Mouse (Mus musculus) heart, embryonic 11.5 days (tissue): ENCODE measurements around the gene Hnrnpdl. TPM values are rescaled to one million over a fixed set of nuclear protein-coding genes. Genes with fewer than 3 reads are reported as not detected.

Experiments
- ATAC-seq: fragments of 200-750 bp; cut with Nextera tagmentation; replicated peaks from 2 replicates; pipeline ENCODE4 v1.8.0; 2017; ENCODE audit warnings: moderate library complexity; ENCODE audit not compliant: insufficient number of reproducible peaks, low FRiP score, low TSS enrichment
- H3K27ac ChIP-seq: fragments of 300-500 bp; sonication (generic); 2 replicates; pipeline ENCODE4 v1.5.1; 2014; ENCODE audit warnings: mild to moderate bottlenecking, low read depth, low read length
- H3K27me3 ChIP-seq: fragments of 300-500 bp; sonication (generic); 2 replicates; pipeline ENCODE4 v1.6.1; 2014; ENCODE audit warnings: mild to moderate bottlenecking, low read length, mixed read lengths; ENCODE audit not compliant: control insufficient read depth, insufficient read depth
- H3K36me3 ChIP-seq: fragments of 300-500 bp; sonication (generic); 2 replicates; pipeline ENCODE4 v1.6.1; 2014; ENCODE audit warnings: mild to moderate bottlenecking, low read length, moderate library complexity, mixed read lengths; ENCODE audit not compliant: control insufficient read depth, insufficient read depth
- H3K4me1 ChIP-seq: fragments of 300-500 bp; sonication (generic); 2 replicates; pipeline ENCODE4 v1.6.1; 2014; ENCODE audit warnings: low read length; ENCODE audit not compliant: control insufficient read depth, insufficient read depth
- H3K4me2 ChIP-seq: fragments of 300-500 bp; sonication (generic); 2 replicates; pipeline ENCODE4 v1.6.1; 2014; ENCODE audit warnings: mild to moderate bottlenecking, moderate library complexity
- H3K4me3 ChIP-seq: fragments of 300-500 bp; sonication (generic); 2 replicates; pipeline ENCODE4 v1.5.1; 2014; ENCODE audit warnings: low read depth, low read length
- H3K9ac ChIP-seq: fragments of 300-500 bp; sonication (generic); 2 replicates; pipeline ENCODE4 v1.6.1; 2014; ENCODE audit warnings: mild to moderate bottlenecking, low read depth, low read length, moderate library complexity
- H3K9me3 ChIP-seq: fragments of 300-500 bp; sonication (generic); replicated peaks from 2 replicates; pipeline ENCODE4 v1.6.1; 2016; ENCODE audit warnings: low read length; ENCODE audit not compliant: control insufficient read depth
- WGBS: fragments of 180-500 bp; shearing (Covaris S2); extraction: QIAGEN DNeasy Blood & Tissue Kit; methylation state at CpG from one replicate; pipeline ENCODE4 v1.1.7; 2014; ENCODE audit not compliant: insufficient replicate concordance; 5-methylcytosine and 5-hydroxymethylcytosine counted together
- polyA plus RNA-seq: library from polyadenylated mRNA; unstranded; fragments of >200 nt; fragmentation: Nextera tagmentation; extraction: Ambion mirVana; gene quantifications from 2 replicates; pipeline ENCODE4 v1.2.1, GENCODE M21; 2014

Gene Hnrnpdl
- polyA plus RNA-seq, 1 experiment from 2014 or later: 125 TPM

DNA sequence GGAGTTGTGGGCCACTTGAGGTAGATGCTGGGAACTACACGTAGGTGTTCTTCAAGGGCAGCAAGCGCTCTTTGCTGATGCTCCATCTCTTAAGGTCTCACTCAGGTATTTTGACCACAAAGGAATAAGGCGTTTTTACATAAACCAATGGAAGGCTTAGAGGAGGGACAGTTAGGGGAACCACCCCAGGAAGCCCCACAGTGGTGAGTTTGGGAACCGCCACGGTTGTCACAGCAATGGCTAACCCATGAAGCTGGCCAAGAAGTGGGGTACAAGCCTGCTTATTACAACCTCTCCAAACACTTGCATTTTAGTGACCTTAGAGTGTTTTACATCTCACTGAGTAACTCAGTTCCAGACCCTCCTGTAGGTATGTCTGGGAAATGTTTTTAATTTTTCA is 32.1 kb upstream of the Hnrnpdl start:
- H3K9ac ChIP-seq: no peak overlapping the region
- H3K4me1 ChIP-seq: no peaks in the 10 kb centered on the region
- no peak for ATAC-seq
- no peaks in the 10 kb centered on the region for H3K27me3 ChIP-seq
- no peak overlapping the region for H3K4me3 ChIP-seq
- no peaks in the 10 kb centered on the region for H3K9me3 ChIP-seq
- H3K36me3 ChIP-seq: peaks cover 9% of the 10 kb centered on the region; the same call in 1 of the 2 replicates
- 92% methylated on average over 5 of the region's 5 CpGs for WGBS
- H3K27ac ChIP-seq: no peak overlapping the region
- H3K4me2 ChIP-seq: no peak overlapping the region

- Histone ChIP-seq H3K4me1 (no peaks in the 10 kb centered on the region), H3K4me2 (no peak overlapping the region), H3K36me3 (peaks cover 9% of the 10 kb centered on the region; the same call in 1 of the 2 replicates), H3K27me3 (no peaks in the 10 kb centered on the region), H3K27ac (no peak overlapping the region), H3K9me3 (no peaks in the 10 kb centered on the region), H3K9ac (no peak overlapping the region), H3K4me3 (no peak overlapping the region)
- WGBS: 28% methylated on average over 3 of the region's 3 CpGs
- ATAC-seq: no peak
Measured at GRCm38 (mm10) chr5:100070255-100070654, 30.8 kb upstream of the Hnrnpdl start.

DNA sequence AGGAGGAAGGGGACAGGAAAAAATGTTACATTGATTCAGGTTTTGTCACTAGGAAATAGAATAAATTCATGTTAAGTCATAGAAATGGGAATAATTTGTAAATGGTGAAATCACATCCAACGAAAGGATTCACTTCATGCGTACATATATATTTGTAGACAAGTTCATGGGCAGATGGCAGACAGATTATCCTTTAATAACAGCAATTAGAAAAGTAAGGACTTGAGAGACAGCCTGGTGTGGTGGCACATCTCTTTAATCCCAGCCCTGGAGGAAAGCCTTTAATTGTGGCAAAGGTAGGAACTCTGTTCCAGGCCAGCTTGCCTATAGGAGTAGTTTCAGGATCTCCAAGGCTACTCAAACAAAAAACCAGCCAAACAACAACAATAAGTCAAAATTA is 30.1 kb upstream of the Hnrnpdl start:
- Histone ChIP-seq H3K36me3 (peaks cover 9% of the 10 kb centered on the region; the same call in 1 of the 2 replicates), H3K9me3 (no peaks in the 10 kb centered on the region), H3K27ac (no peak overlapping the region), H3K4me2 (no peak overlapping the region), H3K4me3 (no peak overlapping the region), H3K9ac (no peak overlapping the region), H3K4me1 (no peaks in the 10 kb centered on the region), H3K27me3 (no peaks in the 10 kb centered on the region)
- WGBS: 83% methylated on average over 2 of the region's 2 CpGs
- ATAC-seq: no peak

GRCm38 (mm10) chr5:100067579-100067978 is 28.1 kb upstream of the Hnrnpdl start:
- no peak overlapping the region for H3K27ac ChIP-seq
- H3K27me3 ChIP-seq: no peaks in the 10 kb centered on the region
- H3K9ac ChIP-seq: no peak overlapping the region
- H3K4me2 ChIP-seq: no peak overlapping the region
- peaks cover 6% of the 10 kb centered on the region for H3K36me3 ChIP-seq
- H3K4me1 ChIP-seq: no peaks in the 10 kb centered on the region
- H3K4me3 ChIP-seq: no peak overlapping the region
- H3K9me3 ChIP-seq: no peaks in the 10 kb centered on the region
- WGBS: 88% methylated on average over 16 of the region's 16 CpGs
- no peak for ATAC-seq

DNA sequence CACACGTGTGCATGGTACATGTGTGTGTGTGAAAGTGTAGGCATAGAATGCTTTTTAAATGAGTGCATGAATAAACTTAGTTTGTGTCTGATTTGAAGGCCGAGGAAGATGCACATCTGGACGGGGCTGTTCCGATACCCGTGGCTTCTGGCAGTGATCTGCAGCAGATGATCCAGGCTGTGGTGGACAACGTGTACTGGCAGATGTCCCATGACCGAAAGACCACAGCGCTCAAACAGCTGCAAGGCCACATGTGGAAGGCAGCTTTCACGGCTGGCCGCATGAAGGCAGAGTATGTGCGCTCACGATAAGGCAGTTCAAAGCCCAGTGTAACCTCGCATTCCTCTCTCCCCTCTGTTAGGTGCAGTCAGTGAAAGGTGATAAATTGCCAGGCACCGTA is 21.4 kb upstream of the Hnrnpdl start:
- H3K36me3 ChIP-seq: peaks cover 25% of the 10 kb centered on the region
- H3K4me1 ChIP-seq: peaks cover 2% of the 10 kb centered on the region
- H3K4me3 ChIP-seq: no peak overlapping the region
- ATAC-seq: no peak
- H3K9me3 ChIP-seq: no peaks in the 10 kb centered on the region
- no peak overlapping the region for H3K27ac ChIP-seq
- H3K27me3 ChIP-seq: no peaks in the 10 kb centered on the region
- no peak overlapping the region for H3K4me2 ChIP-seq
- 95% methylated on average over 14 of the region's 14 CpGs for WGBS
- no peak overlapping the region for H3K9ac ChIP-seq

GRCm38 (mm10) chr5:100059326-100059725 is 19.9 kb upstream of the Hnrnpdl start:
- Histone ChIP-seq H3K36me3 (peaks cover 25% of the 10 kb centered on the region), H3K27ac (no peak overlapping the region), H3K9ac (no peak overlapping the region), H3K4me1 (peaks cover 16% of the 10 kb centered on the region), H3K9me3 (no peaks in the 10 kb centered on the region), H3K27me3 (no peaks in the 10 kb centered on the region), H3K4me2 (no peak overlapping the region), H3K4me3 (no peak overlapping the region)
- no peak for ATAC-seq
- 81% methylated on average over 6 of the region's 6 CpGs for WGBS

DNA sequence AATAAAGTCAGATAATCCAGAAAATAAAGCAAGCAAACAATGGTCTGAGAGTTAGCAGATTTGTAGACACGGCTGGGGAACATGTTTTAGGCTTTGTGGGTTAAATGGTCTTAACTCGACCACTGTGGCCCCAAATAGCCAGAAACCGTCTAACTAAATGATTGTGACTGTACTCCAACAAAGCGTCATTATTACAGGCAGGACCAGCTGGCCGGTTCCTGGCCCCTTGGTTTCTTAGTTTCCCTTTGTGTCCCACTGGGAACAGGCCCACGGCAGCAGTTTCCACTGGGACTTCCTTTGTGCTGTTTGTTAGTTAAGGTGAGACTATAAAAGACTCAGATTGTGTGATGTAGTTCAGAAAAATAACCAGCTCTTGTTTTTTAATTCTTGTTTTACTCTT is 19.3 kb upstream of the Hnrnpdl start:
- no peak for ATAC-seq
- H3K27me3 ChIP-seq: no peaks in the 10 kb centered on the region
- peaks cover 25% of the 10 kb centered on the region for H3K36me3 ChIP-seq
- no peak overlapping the region for H3K9ac ChIP-seq
- no peak overlapping the region for H3K4me2 ChIP-seq
- no peak overlapping the region for H3K4me3 ChIP-seq
- H3K4me1 ChIP-seq: peaks cover 17% of the 10 kb centered on the region
- no peak overlapping the region for H3K27ac ChIP-seq
- H3K9me3 ChIP-seq: no peaks in the 10 kb centered on the region
- 71% methylated on average over 6 of the region's 6 CpGs for WGBS

GRCm38 (mm10) chr5:100057461-100058209 is 18.2 kb upstream of the Hnrnpdl start:
- 86% methylated on average over 14 of the region's 15 CpGs for WGBS
- no peaks in the 10 kb centered on the region for H3K27me3 ChIP-seq
- H3K27ac ChIP-seq: no peak overlapping the region
- H3K36me3 ChIP-seq: peaks cover 25% of the 10 kb centered on the region
- H3K4me3 ChIP-seq: no peak overlapping the region
- H3K4me1 ChIP-seq: peaks cover 17% of the 10 kb centered on the region
- no peak overlapping the region for H3K4me2 ChIP-seq
- no peak overlapping the region for H3K9ac ChIP-seq
- H3K9me3 ChIP-seq: no peaks in the 10 kb centered on the region
- ATAC-seq: no peak

DNA sequence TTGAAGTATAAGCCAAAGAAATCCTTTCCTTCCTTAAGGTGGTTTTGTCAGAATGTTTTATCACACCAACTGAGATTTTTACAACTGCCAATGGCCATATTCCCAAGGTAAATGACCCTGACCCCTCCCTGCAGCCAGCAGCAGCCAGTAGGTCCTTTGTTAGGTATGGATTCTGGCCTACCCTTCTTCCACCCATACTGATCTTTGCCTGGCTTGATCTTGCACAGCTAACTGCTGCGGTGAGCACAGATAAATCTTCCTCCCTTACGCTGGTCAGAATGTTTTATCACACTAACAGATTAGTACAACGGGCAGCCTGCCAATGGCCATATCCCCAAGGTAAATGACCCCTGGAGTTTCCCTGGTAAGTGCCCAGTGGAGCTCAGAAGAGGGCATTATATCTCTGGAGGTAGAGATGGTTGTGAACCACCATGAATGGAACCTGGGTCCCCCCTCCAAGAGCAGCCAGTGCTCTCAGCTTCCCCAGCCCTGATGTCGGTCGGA is 16.5 kb upstream of the Hnrnpdl start:
- no peak for ATAC-seq
- H3K27ac ChIP-seq: no peak overlapping the region
- no peaks in the 10 kb centered on the region for H3K9me3 ChIP-seq
- peaks cover 9% of the 10 kb centered on the region for H3K36me3 ChIP-seq
- 50% methylated on average over 5 of the region's 5 CpGs for WGBS
- no peak overlapping the region for H3K4me2 ChIP-seq
- H3K4me1 ChIP-seq: peaks cover 17% of the 10 kb centered on the region
- H3K9ac ChIP-seq: no peak overlapping the region
- no peaks in the 10 kb centered on the region for H3K27me3 ChIP-seq
- no peak overlapping the region for H3K4me3 ChIP-seq
